Mouse (Mus musculus) liver, embryonic 15.5 days (tissue): ENCODE results near the gene Cacnb1. TPM values are rescaled to one million over a fixed set of nuclear protein-coding genes. Genes with fewer than 3 reads are reported as not detected.
A peak's percentile ranks its signal among the peaks of the same experiment; 100 is the strongest.

Experiments used
- ATAC-seq: fragments of 200-750 bp; cut with Nextera tagmentation; 2 replicates; pipeline ENCODE4 v1.8.0; 2017; ENCODE audit warnings: moderate number of reproducible peaks, mild to moderate bottlenecking, moderate library complexity; ENCODE audit not compliant: insufficient read depth
- H3K27ac ChIP-seq: fragments of 300-500 bp; sonication (generic); replicated peaks from 2 replicates; pipeline ENCODE4 v1.5.1; 2015; ENCODE audit warnings: mild to moderate bottlenecking, inconsistent platforms
- H3K27me3 ChIP-seq: fragments of 300-500 bp; sonication (generic); 2 replicates; pipeline ENCODE4 v1.6.1; 2015; ENCODE audit warnings: mild to moderate bottlenecking, inconsistent platforms
- H3K36me3 ChIP-seq: fragments of 300-500 bp; sonication (generic); replicated peaks from 2 replicates; pipeline ENCODE4 v1.6.1; 2015; ENCODE audit warnings: moderate library complexity, mild to moderate bottlenecking, inconsistent platforms
- H3K4me1 ChIP-seq: fragments of 300-500 bp; sonication (generic); replicated peaks from 2 replicates; pipeline ENCODE4 v1.6.1; 2015; ENCODE audit warnings: inconsistent platforms
- H3K4me2 ChIP-seq: fragments of 300-500 bp; sonication (generic); 2 replicates; pipeline ENCODE4 v1.6.1; 2015; ENCODE audit warnings: moderate library complexity, mild to moderate bottlenecking, inconsistent platforms
- H3K4me3 ChIP-seq: fragments of 300-500 bp; sonication (generic); replicated peaks from 2 replicates; pipeline ENCODE4 v1.5.1; 2015; ENCODE audit warnings: mild to moderate bottlenecking, inconsistent platforms
- H3K9ac ChIP-seq: fragments of 300-500 bp; sonication (generic); 2 replicates; pipeline ENCODE4 v1.6.1; 2015; ENCODE audit warnings: moderate library complexity, mild to moderate bottlenecking, inconsistent platforms
- H3K9me3 ChIP-seq: fragments of 300-500 bp; sonication (generic); replicated peaks from 2 replicates; pipeline ENCODE4 v1.6.1; 2016; ENCODE audit warnings: inconsistent platforms
- WGBS: fragments of 180-500 bp; shearing (Covaris S2); methylation state at CpG from one replicate; pipeline ENCODE4 v1.1.7; 2015; ENCODE audit warnings: mixed read lengths; ENCODE audit not compliant: insufficient replicate concordance; 5-methylcytosine and 5-hydroxymethylcytosine counted together
- polyA plus RNA-seq: library from polyadenylated mRNA; unstranded; fragments of >200 nt; fragmentation: Nextera tagmentation; extraction: Ambion mirVana; gene quantifications from 2 replicates; pipeline ENCODE4 v1.2.1, GENCODE M21; 2015

Gene Cacnb1
- polyA plus RNA-seq, 1 experiment from 2014 or later = 1.6 TPM

DNA sequence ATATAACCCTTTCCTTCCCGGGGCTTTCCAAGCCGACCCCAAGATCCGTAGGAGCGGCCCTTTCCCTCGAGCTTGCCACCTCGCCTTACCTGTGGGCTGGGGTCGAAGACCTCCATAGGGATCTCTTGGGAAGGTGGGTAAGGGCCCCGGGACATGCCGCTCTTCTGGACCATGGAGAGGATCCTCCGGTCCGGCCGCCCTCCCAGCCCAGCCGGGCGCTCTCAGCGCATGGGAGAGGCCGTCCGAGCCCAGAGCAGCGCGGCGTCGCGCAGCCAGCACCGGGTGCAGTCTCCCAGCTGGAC lies 630 bp downstream of the Cacnb1 start:
- H3K27ac ChIP-seq = no peak overlapping the region
- no peaks in the 10 kb centered on the region for H3K36me3 ChIP-seq
- WGBS = under 1% methylated on average over 23 of the region's 23 CpGs
- H3K27me3 ChIP-seq = peaks cover 57% of the 10 kb centered on the region
- peaks cover 32% of the 10 kb centered on the region for H3K4me1 ChIP-seq
- ATAC-seq = no peak
- peak overlapping the region; percentile 59 for H3K4me3 ChIP-seq
- H3K9me3 ChIP-seq = no peaks in the 10 kb centered on the region
- H3K4me2 ChIP-seq = peak overlapping the region; percentile 90
- H3K9ac ChIP-seq = peak overlapping the region; percentile 58

DNA sequence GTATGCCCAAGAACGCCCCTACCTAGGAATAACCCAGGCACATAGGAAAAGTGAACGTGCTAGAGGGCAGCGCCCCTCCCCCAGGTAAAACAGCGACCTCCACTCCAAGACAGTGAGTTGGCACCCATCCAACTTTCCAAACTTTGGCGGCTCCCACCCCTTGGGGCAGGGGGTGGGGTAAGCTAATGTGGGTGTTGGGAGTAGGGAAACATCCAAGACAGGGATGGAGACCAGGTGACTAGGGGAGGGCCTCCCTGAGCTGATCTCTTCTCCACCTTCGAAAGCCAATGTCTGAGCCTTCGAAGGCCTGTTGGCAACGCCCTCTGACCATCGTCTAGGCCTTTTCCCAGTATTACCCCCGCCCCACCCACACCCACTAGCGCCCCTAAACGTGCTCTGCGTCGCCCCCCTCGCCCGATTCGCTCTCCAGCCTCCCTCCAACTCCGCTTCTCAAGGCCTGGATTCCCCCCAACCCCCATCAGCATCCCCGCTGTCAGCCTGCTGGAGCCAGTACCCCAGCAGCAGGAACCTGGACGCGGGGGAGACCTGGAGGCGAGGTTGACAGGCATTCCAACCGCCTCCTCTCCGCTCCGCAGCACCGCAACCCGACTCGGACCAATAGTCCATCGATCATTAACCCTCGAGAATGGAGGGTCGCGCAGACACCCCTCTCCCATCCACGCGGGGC lies 1.1 kb downstream of the Cacnb1 start:
- WGBS = 10% methylated on average over 34 of the region's 34 CpGs

DNA sequence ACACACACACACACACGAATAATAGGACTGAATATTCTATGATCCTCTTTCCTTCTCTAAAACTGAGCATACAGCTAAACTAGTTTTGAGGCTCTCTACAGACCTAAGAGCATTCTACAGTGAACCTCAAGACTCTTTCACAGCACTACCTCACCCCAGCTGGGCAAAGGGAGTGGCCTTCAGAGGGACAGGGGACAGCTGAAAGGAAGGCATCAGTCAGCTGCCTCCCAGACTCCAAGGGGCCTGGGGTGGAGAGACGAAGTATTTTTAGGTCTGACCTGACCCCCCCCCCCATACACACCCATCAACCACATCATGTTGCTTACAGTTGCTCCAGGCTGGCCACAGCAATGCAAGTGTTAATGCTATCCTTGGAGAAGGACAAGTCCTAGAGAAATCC lies 1.7 kb downstream of the Cacnb1 start:
- Histone ChIP-seq H3K36me3 (no peaks in the 10 kb centered on the region), H3K4me3 (no peak overlapping the region; the same call in 1 of the 2 replicates), H3K9me3 (no peaks in the 10 kb centered on the region), H3K4me1 (peaks cover 30% of the 10 kb centered on the region), H3K9ac (no peak overlapping the region), H3K27ac (no peak overlapping the region), H3K27me3 (peaks cover 57% of the 10 kb centered on the region), H3K4me2 (no peak overlapping the region)
- 33% methylated on average over 2 of the region's 2 CpGs for WGBS
- no peak for ATAC-seq

More for the DNA sequence above, 1.1 kb downstream of the Cacnb1 start:
- Histone ChIP-seq H3K36me3 (no peaks in the 10 kb centered on the region), H3K27me3 (peaks cover 57% of the 10 kb centered on the region), H3K27ac (no peak overlapping the region), H3K9ac (peak overlapping the region; percentile 58), H3K4me1 (peaks cover 32% of the 10 kb centered on the region), H3K4me3 (peak overlapping the region; percentile 59), H3K9me3 (no peaks in the 10 kb centered on the region), H3K4me2 (peak overlapping the region; percentile 90)
- ATAC-seq = no peak

GRCm38 (mm10) chr11:98020710-98021109 lies 2.1 kb downstream of the Cacnb1 start:
- H3K36me3 ChIP-seq = no peaks in the 10 kb centered on the region
- H3K4me1 ChIP-seq = peaks cover 26% of the 10 kb centered on the region
- 44% methylated on average over 1 of the region's 1 CpGs for WGBS
- no peak overlapping the region for H3K9ac ChIP-seq
- no peaks in the 10 kb centered on the region for H3K9me3 ChIP-seq
- H3K27ac ChIP-seq = no peak overlapping the region
- peaks cover 57% of the 10 kb centered on the region for H3K27me3 ChIP-seq
- ATAC-seq = no peak
- no peak overlapping the region for H3K4me3 ChIP-seq
- H3K4me2 ChIP-seq = no peak overlapping the region

DNA sequence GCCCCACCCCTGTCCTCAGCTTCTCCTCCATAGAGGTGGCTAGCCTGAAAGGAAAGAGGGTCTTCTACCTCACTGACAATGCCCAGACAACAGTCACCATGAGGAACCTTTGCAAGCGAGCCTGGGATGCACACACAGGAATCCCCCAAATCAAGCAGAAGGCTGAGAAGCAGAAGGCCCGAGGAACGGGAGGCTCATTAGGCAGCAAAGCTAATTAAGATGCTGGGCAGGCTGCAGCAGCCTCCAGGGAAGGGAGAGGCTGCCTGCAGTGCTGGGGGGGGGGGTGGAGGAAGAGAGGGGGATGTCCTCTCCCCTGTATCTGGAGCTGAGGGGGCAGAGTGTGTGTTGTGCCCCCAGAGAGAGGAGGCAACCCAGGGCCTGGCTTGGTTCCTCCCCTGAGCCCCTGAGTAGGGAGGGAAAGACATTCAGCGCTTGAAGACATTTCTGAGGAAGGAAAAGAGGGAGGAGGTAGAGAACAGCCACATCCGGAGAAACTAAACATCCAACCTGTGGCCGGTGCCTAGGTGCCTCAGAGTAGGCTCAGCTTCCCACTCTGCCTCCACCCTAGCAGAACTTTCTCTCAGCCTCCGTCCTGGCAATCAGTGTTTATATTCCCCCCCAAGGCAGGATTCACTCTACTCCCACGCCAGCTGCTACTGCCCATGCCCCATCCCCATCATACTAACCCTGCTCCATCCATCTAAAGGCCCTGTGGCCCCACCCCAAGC lies 2.8 kb downstream of the Cacnb1 start:
- H3K27ac ChIP-seq = no peak overlapping the region
- no peak overlapping the region for H3K9ac ChIP-seq
- no peaks in the 10 kb centered on the region for H3K36me3 ChIP-seq
- no peak for ATAC-seq
- H3K9me3 ChIP-seq = no peaks in the 10 kb centered on the region
- no peak overlapping the region for H3K4me2 ChIP-seq
- H3K4me1 ChIP-seq = peaks cover 23% of the 10 kb centered on the region
- no peak overlapping the region for H3K4me3 ChIP-seq
- 27% methylated on average over 8 of the region's 8 CpGs for WGBS
- H3K27me3 ChIP-seq = peaks cover 57% of the 10 kb centered on the region

- H3K4me3 ChIP-seq = no peak overlapping the region
- H3K27ac ChIP-seq = no peak overlapping the region
- no peaks in the 10 kb centered on the region for H3K36me3 ChIP-seq
- peaks cover 57% of the 10 kb centered on the region for H3K27me3 ChIP-seq
- H3K4me1 ChIP-seq = peaks cover 23% of the 10 kb centered on the region
- 16% methylated on average over 10 of the region's 10 CpGs for whole genome bisulfite sequencing
- ATAC-seq = no peak
- H3K9me3 ChIP-seq = no peaks in the 10 kb centered on the region
- H3K9ac ChIP-seq = no peak overlapping the region
- H3K4me2 ChIP-seq = no peak overlapping the region
Observed at GRCm38 (mm10) chr11:98018858-98019641, 3.8 kb downstream of the Cacnb1 start.

DNA sequence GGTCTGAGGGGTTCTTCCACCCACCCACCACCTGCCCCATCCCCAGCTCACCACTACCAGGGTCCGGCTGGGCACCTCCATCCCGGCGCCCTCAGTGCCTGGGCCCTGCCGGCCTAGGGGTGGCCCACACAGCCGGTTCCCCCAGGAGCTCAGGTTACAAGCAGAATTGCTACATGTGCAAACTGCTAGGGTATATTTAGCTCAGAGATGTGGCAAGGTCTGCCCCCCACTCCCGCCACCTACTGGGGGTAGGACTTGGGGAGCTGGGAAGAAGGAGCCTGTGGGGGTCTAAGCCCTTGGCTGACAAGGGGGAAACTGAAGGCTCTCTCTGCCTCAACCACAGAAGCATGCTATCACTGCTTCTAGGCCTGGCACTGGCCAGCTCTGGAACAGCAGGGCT lies 4.6 kb downstream of the Cacnb1 start:
- ATAC-seq = no peak
- peaks cover 23% of the 10 kb centered on the region for H3K4me1 ChIP-seq
- H3K36me3 ChIP-seq = no peaks in the 10 kb centered on the region
- no peak overlapping the region for H3K4me3 ChIP-seq
- H3K27ac ChIP-seq = no peak overlapping the region
- no peaks in the 10 kb centered on the region for H3K9me3 ChIP-seq
- no peak overlapping the region for H3K4me2 ChIP-seq
- WGBS = 58% methylated on average over 6 of the region's 6 CpGs
- no peak overlapping the region for H3K9ac ChIP-seq
- H3K27me3 ChIP-seq = peaks cover 50% of the 10 kb centered on the region

DNA sequence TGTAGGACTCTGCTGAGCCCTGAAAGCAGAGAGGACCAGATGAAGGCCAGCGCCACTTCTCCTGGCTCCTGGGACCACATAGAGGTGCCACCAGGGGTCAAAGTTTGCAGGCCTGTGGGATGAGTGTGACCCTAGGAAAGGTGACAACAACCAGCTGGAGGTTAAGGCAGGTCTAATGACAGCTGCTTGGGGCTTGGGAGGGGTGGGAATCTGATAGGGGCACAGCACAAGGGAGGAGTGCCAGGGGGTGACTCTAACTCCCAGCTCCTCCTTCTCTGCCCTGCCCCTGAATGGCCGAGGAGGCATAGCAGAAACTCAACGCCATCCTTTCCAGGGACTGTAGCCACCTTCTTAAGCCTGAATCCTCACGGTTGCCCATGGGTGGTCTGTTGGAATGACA lies 6.0 kb downstream of the Cacnb1 start:
- ATAC-seq = no peak
- WGBS = 51% methylated on average over 4 of the region's 4 CpGs
- no peak overlapping the region for H3K4me2 ChIP-seq
- H3K36me3 ChIP-seq = no peaks in the 10 kb centered on the region
- no peak overlapping the region for H3K27ac ChIP-seq
- no peak overlapping the region for H3K4me3 ChIP-seq
- H3K9me3 ChIP-seq = no peaks in the 10 kb centered on the region
- H3K9ac ChIP-seq = no peak overlapping the region
- peaks cover 49% of the 10 kb centered on the region for H3K27me3 ChIP-seq
- H3K4me1 ChIP-seq = peaks cover 9% of the 10 kb centered on the region

GRCm38 (mm10) chr11:98016177-98016576 lies 6.7 kb downstream of the Cacnb1 start:
- Histone ChIP-seq H3K36me3 (no peaks in the 10 kb centered on the region), H3K4me3 (no peak overlapping the region), H3K27me3 (peaks cover 49% of the 10 kb centered on the region), H3K9me3 (no peaks in the 10 kb centered on the region), H3K27ac (no peak overlapping the region), H3K9ac (no peak overlapping the region), H3K4me1 (peaks cover 4% of the 10 kb centered on the region; the same call in 1 of the 2 replicates), H3K4me2 (no peak overlapping the region)
- WGBS = 82% methylated on average over 5 of the region's 5 CpGs
- ATAC-seq = no peak

DNA sequence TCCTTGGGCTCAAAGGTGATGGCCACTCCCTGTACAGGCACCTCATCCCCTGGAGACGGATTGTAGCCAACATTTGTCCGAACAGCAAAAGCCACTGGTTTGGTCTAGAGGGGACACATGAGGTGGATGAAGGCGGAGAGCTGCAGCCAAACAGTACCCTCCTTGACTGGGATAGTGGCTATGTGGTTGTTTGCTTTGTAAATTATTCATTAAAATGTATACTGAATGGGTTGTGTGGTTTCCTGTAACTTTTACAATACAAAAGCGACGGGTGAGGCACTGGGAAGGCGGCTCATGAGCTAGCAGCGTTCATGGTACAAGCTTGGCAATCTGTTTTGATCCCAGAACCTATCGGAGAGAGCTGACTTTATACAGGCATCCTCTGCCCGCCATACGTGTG lies 10.0 kb downstream of the Cacnb1 start:
- H3K4me3 ChIP-seq = no peak overlapping the region
- no peaks in the 10 kb centered on the region for H3K9me3 ChIP-seq
- WGBS = 64% methylated on average over 10 of the region's 10 CpGs
- peaks cover 24% of the 10 kb centered on the region for H3K27me3 ChIP-seq
- H3K4me2 ChIP-seq = no peak overlapping the region
- H3K36me3 ChIP-seq = no peaks in the 10 kb centered on the region
- no peak overlapping the region for H3K9ac ChIP-seq
- H3K27ac ChIP-seq = no peak overlapping the region
- no peaks in the 10 kb centered on the region for H3K4me1 ChIP-seq
- no peak for ATAC-seq

DNA sequence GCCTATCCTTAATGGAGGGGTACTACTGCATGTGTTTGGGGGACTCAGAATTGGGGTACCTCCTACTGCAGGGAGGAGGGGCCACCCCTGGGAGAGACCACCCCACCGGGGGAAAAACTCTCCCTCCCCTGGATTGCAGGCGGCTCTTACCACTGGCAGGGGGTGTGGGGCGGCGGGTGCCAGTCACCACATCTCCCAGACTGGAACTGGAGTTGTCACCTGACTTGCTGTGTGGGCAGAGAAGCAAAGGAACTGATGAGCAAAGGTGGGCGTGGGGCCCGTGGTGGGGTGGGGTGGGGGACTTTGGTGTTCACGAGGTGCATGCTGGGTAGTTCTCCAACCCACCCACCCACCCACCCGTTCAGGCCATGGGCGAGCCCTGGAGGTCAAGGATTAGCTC lies 11.1 kb downstream of the Cacnb1 start:
- H3K9ac ChIP-seq = no peak overlapping the region
- 53% methylated on average over 9 of the region's 9 CpGs for WGBS

More for the DNA sequence above, 11.1 kb downstream of the Cacnb1 start:
- H3K27ac ChIP-seq = no peak overlapping the region
- no peak overlapping the region for H3K4me2 ChIP-seq
- peaks cover 24% of the 10 kb centered on the region for H3K27me3 ChIP-seq
- no peak overlapping the region for H3K4me3 ChIP-seq
- H3K4me1 ChIP-seq = no peaks in the 10 kb centered on the region
- no peak for ATAC-seq
- H3K36me3 ChIP-seq = no peaks in the 10 kb centered on the region
- H3K9me3 ChIP-seq = no peaks in the 10 kb centered on the region
